Mouse (Mus musculus): ENCODE measurements around the gene Siah1b. TPM values are rescaled to one million over a fixed set of nuclear protein-coding genes. Genes with fewer than 3 reads are reported as not detected.

Siah1b gene
- polyA plus RNA-seq, 1 experiment from 2014 or later, result 17.8 TPM

- no peak overlapping the region for H3K4me2 ChIP-seq (ENCODE audit: low read depth, low read length)
- H3K4me1 ChIP-seq (ENCODE audit: control insufficient read depth, insufficient read depth, low read length), result no peaks in the 10 kb centered on the region
- 28% methylated on average over 7 of the region's 7 CpGs for WGBS
- H3K27ac ChIP-seq (ENCODE audit: low read length), result no peak overlapping the region
- H3K9ac ChIP-seq (ENCODE audit: low read length), result no peak overlapping the region
- no peaks in the 10 kb centered on the region for H3K9me3 ChIP-seq (replicated peaks; ENCODE audit: control insufficient read depth, low read length)
- H3K27me3 ChIP-seq (ENCODE audit: control insufficient read depth, insufficient read depth, low read length), result no peaks in the 10 kb centered on the region
- no peaks in the 10 kb centered on the region for H3K36me3 ChIP-seq (ENCODE audit: control insufficient read depth, insufficient read depth)
- ATAC-seq (replicated peaks; ENCODE audit: extremely low read depth, insufficient read depth, low FRiP score), result peak; percentile 6
- H3K4me3 ChIP-seq (ENCODE audit: low read length), result no peak overlapping the region
Observed at GRCm38 (mm10) chrX:164092300-164093169, 16.2 kb upstream of the Siah1b start.

- Histone ChIP-seq H3K27ac (ENCODE audit: low read length) (no peak overlapping the region), H3K4me3 (ENCODE audit: low read length) (no peak overlapping the region), H3K9me3 (replicated peaks; ENCODE audit: control insufficient read depth, low read length) (no peaks in the 10 kb centered on the region), H3K36me3 (ENCODE audit: control insufficient read depth, insufficient read depth) (no peaks in the 10 kb centered on the region), H3K27me3 (ENCODE audit: control insufficient read depth, insufficient read depth, low read length) (no peaks in the 10 kb centered on the region), H3K9ac (ENCODE audit: low read length) (no peak overlapping the region), H3K4me2 (ENCODE audit: low read depth, low read length) (no peak overlapping the region), H3K4me1 (ENCODE audit: control insufficient read depth, insufficient read depth, low read length) (no peaks in the 10 kb centered on the region)
- no peak for ATAC-seq (replicated peaks; ENCODE audit: extremely low read depth, insufficient read depth, low FRiP score)
- 76% methylated on average over 11 of the region's 11 CpGs for WGBS
Observed at GRCm38 (mm10) chrX:164089916-164090315, 13.6 kb upstream of the Siah1b start.

GRCm38 (mm10) chrX:164088582-164088981 is 12.3 kb upstream of the Siah1b start, which contains the start of gene Cltrn:
Cltrn (plus strand) TSS chrX:164088830.
- Histone ChIP-seq H3K36me3 (ENCODE audit: control insufficient read depth, insufficient read depth) (no peaks in the 10 kb centered on the region), H3K27ac (ENCODE audit: low read length) (no peak within 1 kb of the TSS), H3K4me2 (ENCODE audit: low read depth, low read length) (no peak within 1 kb of the TSS), H3K4me3 (ENCODE audit: low read length) (no peak within 1 kb of the TSS), H3K9me3 (replicated peaks; ENCODE audit: control insufficient read depth, low read length) (no peaks in the 10 kb centered on the region), H3K27me3 (ENCODE audit: control insufficient read depth, insufficient read depth, low read length) (no peaks in the 10 kb centered on the region), H3K4me1 (ENCODE audit: control insufficient read depth, insufficient read depth, low read length) (no peaks in the 10 kb centered on the region), H3K9ac (ENCODE audit: low read length) (no peak within 1 kb of the TSS)
- WGBS, result 60% methylated on average over 4 of the region's 4 CpGs
- ATAC-seq (replicated peaks; ENCODE audit: extremely low read depth, insufficient read depth, low FRiP score), result no peak

GRCm38 (mm10) chrX:164082030-164082429 is 5.7 kb upstream of the Siah1b start:
- ATAC-seq (replicated peaks; ENCODE audit: extremely low read depth, insufficient read depth, low FRiP score), result no peak
- Histone ChIP-seq H3K9me3 (replicated peaks; ENCODE audit: control insufficient read depth, low read length) (no peaks in the 10 kb centered on the region), H3K36me3 (ENCODE audit: control insufficient read depth, insufficient read depth) (no peaks in the 10 kb centered on the region), H3K4me3 (ENCODE audit: low read length) (no peak overlapping the region), H3K27ac (ENCODE audit: low read length) (no peak overlapping the region), H3K4me1 (ENCODE audit: control insufficient read depth, insufficient read depth, low read length) (no peaks in the 10 kb centered on the region), H3K4me2 (ENCODE audit: low read depth, low read length) (no peak overlapping the region), H3K27me3 (ENCODE audit: control insufficient read depth, insufficient read depth, low read length) (no peaks in the 10 kb centered on the region), H3K9ac (ENCODE audit: low read length) (no peak overlapping the region)
- 84% methylated on average over 9 of the region's 9 CpGs for WGBS

- no peak for ATAC-seq (replicated peaks; ENCODE audit: extremely low read depth, insufficient read depth, low FRiP score)
- Histone ChIP-seq H3K36me3 (ENCODE audit: control insufficient read depth, insufficient read depth) (peaks cover 3% of the 10 kb centered on the region; the same call in 1 of the 2 replicates), H3K9ac (ENCODE audit: low read length) (no peak overlapping the region), H3K27me3 (ENCODE audit: control insufficient read depth, insufficient read depth, low read length) (no peaks in the 10 kb centered on the region), H3K4me1 (ENCODE audit: control insufficient read depth, insufficient read depth, low read length) (no peaks in the 10 kb centered on the region), H3K4me2 (ENCODE audit: low read depth, low read length) (no peak overlapping the region), H3K9me3 (replicated peaks; ENCODE audit: control insufficient read depth, low read length) (no peaks in the 10 kb centered on the region), H3K27ac (ENCODE audit: low read length) (no peak overlapping the region), H3K4me3 (ENCODE audit: low read length) (no peak overlapping the region)
- 78% methylated on average over 4 of the region's 4 CpGs for WGBS
Observed at GRCm38 (mm10) chrX:164068968-164069367, 7.3 kb downstream of the Siah1b start.

GRCm38 (mm10) chrX:164066185-164066584 is 10.1 kb downstream of the Siah1b start:
- Histone ChIP-seq H3K4me2 (ENCODE audit: low read depth, low read length) (no peak overlapping the region), H3K4me1 (ENCODE audit: control insufficient read depth, insufficient read depth, low read length) (no peaks in the 10 kb centered on the region), H3K4me3 (ENCODE audit: low read length) (no peak overlapping the region), H3K9ac (ENCODE audit: low read length) (no peak overlapping the region), H3K27me3 (ENCODE audit: control insufficient read depth, insufficient read depth, low read length) (no peaks in the 10 kb centered on the region), H3K27ac (ENCODE audit: low read length) (no peak overlapping the region), H3K36me3 (ENCODE audit: control insufficient read depth, insufficient read depth) (no peaks in the 10 kb centered on the region; the same call in 1 of the 2 replicates), H3K9me3 (replicated peaks; ENCODE audit: control insufficient read depth, low read length) (no peaks in the 10 kb centered on the region)
- 15% methylated on average over 2 of the region's 2 CpGs for WGBS
- ATAC-seq (replicated peaks; ENCODE audit: extremely low read depth, insufficient read depth, low FRiP score), result peak; percentile 65

- no peak overlapping the region for H3K9ac ChIP-seq (ENCODE audit: low read length)
- no peaks in the 10 kb centered on the region for H3K9me3 ChIP-seq (replicated peaks; ENCODE audit: control insufficient read depth, low read length)
- no peaks in the 10 kb centered on the region for H3K36me3 ChIP-seq (ENCODE audit: control insufficient read depth, insufficient read depth)
- H3K4me3 ChIP-seq (ENCODE audit: low read length), result no peak overlapping the region
- H3K27me3 ChIP-seq (ENCODE audit: control insufficient read depth, insufficient read depth, low read length), result no peaks in the 10 kb centered on the region
- WGBS, result 61% methylated on average over 4 of the region's 4 CpGs
- no peak for ATAC-seq (replicated peaks; ENCODE audit: extremely low read depth, insufficient read depth, low FRiP score)
- H3K27ac ChIP-seq (ENCODE audit: low read length), result no peak overlapping the region
- no peaks in the 10 kb centered on the region for H3K4me1 ChIP-seq (ENCODE audit: control insufficient read depth, insufficient read depth, low read length)
- no peak overlapping the region for H3K4me2 ChIP-seq (ENCODE audit: low read depth, low read length)
Observed at GRCm38 (mm10) chrX:164059070-164059469, 17.2 kb downstream of the Siah1b start.

GRCm38 (mm10) chrX:164058523-164058922 is 17.8 kb downstream of the Siah1b start:
- no peak for ATAC-seq (replicated peaks; ENCODE audit: extremely low read depth, insufficient read depth, low FRiP score)
- H3K4me3 ChIP-seq (ENCODE audit: low read length), result no peak overlapping the region
- WGBS, result 66% methylated on average over 3 of the region's 3 CpGs
- H3K4me1 ChIP-seq (ENCODE audit: control insufficient read depth, insufficient read depth, low read length), result no peaks in the 10 kb centered on the region
- no peak overlapping the region for H3K27ac ChIP-seq (ENCODE audit: low read length)
- H3K27me3 ChIP-seq (ENCODE audit: control insufficient read depth, insufficient read depth, low read length), result no peaks in the 10 kb centered on the region
- no peak overlapping the region for H3K9ac ChIP-seq (ENCODE audit: low read length)
- no peak overlapping the region for H3K4me2 ChIP-seq (ENCODE audit: low read depth, low read length)
- H3K36me3 ChIP-seq (ENCODE audit: control insufficient read depth, insufficient read depth), result no peaks in the 10 kb centered on the region
- H3K9me3 ChIP-seq (replicated peaks; ENCODE audit: control insufficient read depth, low read length), result no peaks in the 10 kb centered on the region

- Histone ChIP-seq H3K36me3 (ENCODE audit: control insufficient read depth, insufficient read depth) (no peaks in the 10 kb centered on the region), H3K4me2 (ENCODE audit: low read depth, low read length) (no peak overlapping the region), H3K9ac (ENCODE audit: low read length) (no peak overlapping the region), H3K27me3 (ENCODE audit: control insufficient read depth, insufficient read depth, low read length) (no peaks in the 10 kb centered on the region), H3K4me3 (ENCODE audit: low read length) (no peak overlapping the region), H3K9me3 (replicated peaks; ENCODE audit: control insufficient read depth, low read length) (no peaks in the 10 kb centered on the region), H3K4me1 (ENCODE audit: control insufficient read depth, insufficient read depth, low read length) (no peaks in the 10 kb centered on the region), H3K27ac (ENCODE audit: low read length) (no peak overlapping the region)
- ATAC-seq (replicated peaks; ENCODE audit: extremely low read depth, insufficient read depth, low FRiP score), result no peak
- WGBS, result 64% methylated on average over 4 of the region's 4 CpGs
Observed at GRCm38 (mm10) chrX:164055726-164056125, 20.6 kb downstream of the Siah1b start.
